In the genomic region with DNA sequence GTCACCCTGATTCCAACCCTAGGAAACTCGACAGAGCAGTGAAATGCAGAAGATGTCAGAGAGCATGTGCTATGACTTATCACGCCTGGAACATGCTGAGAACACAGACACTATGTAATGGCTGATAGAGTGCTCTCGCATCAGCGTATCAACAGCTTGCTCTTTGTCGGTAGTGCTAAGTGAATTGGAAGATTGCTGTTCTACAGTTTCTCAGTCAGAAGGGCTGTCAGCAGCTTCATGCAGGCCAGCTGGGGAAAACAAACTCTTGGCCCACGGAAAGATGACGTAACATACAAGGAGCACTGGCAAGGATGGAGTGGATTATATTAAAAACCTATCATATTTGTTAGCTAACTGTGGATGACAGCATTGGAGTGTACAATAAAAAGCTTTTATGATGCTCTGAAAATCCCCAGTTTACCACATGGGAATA, we compare ENCODE assay signal across 8 mouse cellular contexts.
A peak's percentile ranks its signal among the peaks of the same experiment; 100 is the strongest.
DNase-seq lines count a peak whose midpoint lies in the region; ATAC-seq and TF ChIP-seq lines count a peak whose summit lies in the region.

No protein-coding gene starts in this region.

- H3K27me3 ChIP-seq in intestine, postnatal 0 days (replicated peaks; ENCODE audit: control insufficient read depth, insufficient read depth, low read length): no peaks in the 10 kb centered on the region
- H3K27me3 ChIP-seq in stomach, embryonic 15.5 days (replicated peaks): no peaks in the 10 kb centered on the region
- no peaks in the 10 kb centered on the region for H3K27me3 ChIP-seq in liver, embryonic 11.5 days (replicated peaks; ENCODE audit: control insufficient read depth, insufficient read depth, low read length)

- H3K4me3 ChIP-seq in intestine, postnatal 0 days (ENCODE audit: low read depth, low read length): no peak overlapping the region
- 0 out of 2 replicates have a peak overlapping the region, but pooled peaks have one; percentile 4 for H3K4me3 ChIP-seq in stomach, embryonic 15.5 days (replicated peaks)
- H3K4me3 ChIP-seq in liver, embryonic 11.5 days (ENCODE audit: low read depth, low read length): no peak overlapping the region

- no peak for TF ChIP-seq CTCF in intestine, postnatal 0 days (IDR thresholded peaks at IDR 0.05; ENCODE audit: low read depth)

- H3K36me3 ChIP-seq in intestine, postnatal 0 days (ENCODE audit: control insufficient read depth, insufficient read depth): no peaks in the 10 kb centered on the region
- H3K36me3 ChIP-seq in stomach, embryonic 15.5 days: no peaks in the 10 kb centered on the region
- H3K36me3 ChIP-seq in liver, embryonic 11.5 days (ENCODE audit: control insufficient read depth, insufficient read depth, low read length): no peaks in the 10 kb centered on the region

- peak; percentile 4 for DNase-seq in embryo, embryonic 11 days
- no peak for DNase-seq in embryo, embryonic 10 days (ENCODE audit: low spot score)
- peak; percentile 76 for DNase-seq in brain, adult 2 months (ENCODE audit: low read depth, low spot score)
- DNase-seq in gastrocnemius, postnatal 14 days: peak; percentile 12
- peak; percentile 23 for DNase-seq in lung, postnatal 14 days
- no peak for DNase-seq in liver, embryonic 11.5 days (ENCODE audit: low spot score)

- WGBS in intestine, postnatal 0 days: 56% methylated on average over 7 of the region's 7 CpGs
- 44% methylated on average over 7 of the region's 7 CpGs for WGBS in stomach, embryonic 15.5 days
- 62% methylated on average over 7 of the region's 7 CpGs for WGBS in liver, embryonic 11.5 days

- H3K4me1 ChIP-seq in intestine, postnatal 0 days (replicated peaks; ENCODE audit: control insufficient read depth, insufficient read depth, low read length): no peaks in the 10 kb centered on the region
- H3K4me1 ChIP-seq in stomach, embryonic 15.5 days: no peaks in the 10 kb centered on the region
- H3K4me1 ChIP-seq in liver, embryonic 11.5 days (replicated peaks; ENCODE audit: control insufficient read depth, insufficient read depth, low read length): no peaks in the 10 kb centered on the region

- no peak overlapping the region for H3K27ac ChIP-seq in intestine, postnatal 0 days (ENCODE audit: low read depth, low read length)
- H3K27ac ChIP-seq in stomach, embryonic 15.5 days: peak overlapping the region; percentile 45; the same call in 1 of the 2 replicates
- H3K27ac ChIP-seq in liver, embryonic 11.5 days (ENCODE audit: low read depth, low read length): no peak overlapping the region

- no peak for ATAC-seq in intestine, postnatal 0 days
- peak; percentile 75 for ATAC-seq in stomach, embryonic 15.5 days (ENCODE audit: insufficient read depth, low FRiP score, low read depth)
- no peak for ATAC-seq in liver, embryonic 11.5 days (replicated peaks; ENCODE audit: low FRiP score)

- no peak overlapping the region for H3K9ac ChIP-seq in intestine, postnatal 0 days (ENCODE audit: low read depth, low read length)
- no peak overlapping the region for H3K9ac ChIP-seq in stomach, embryonic 15.5 days
- no peak overlapping the region for H3K9ac ChIP-seq in liver, embryonic 11.5 days (ENCODE audit: low read depth, low read length)

- H3K9me3 ChIP-seq in intestine, postnatal 0 days (ENCODE audit: control insufficient read depth): no peaks in the 10 kb centered on the region
- no peaks in the 10 kb centered on the region for H3K9me3 ChIP-seq in stomach, embryonic 15.5 days
- no peaks in the 10 kb centered on the region for H3K9me3 ChIP-seq in liver, embryonic 11.5 days (ENCODE audit: control insufficient read depth, low read length)

- intact Hi-C loops in gastrocnemius, postnatal 14 days (cut with DNase I; ENCODE audit: low total_unique reads): loop anchor here (1.0 kb wide), 1 partner anchor 26 kb away; no protein-coding TSS in a partner anchor

- H3K4me2 ChIP-seq in intestine, postnatal 0 days (replicated peaks; ENCODE audit: low read depth): peak overlapping the region; percentile 31; the same call in 1 of the 2 replicates
- peak overlapping the region; percentile 43 for H3K4me2 ChIP-seq in stomach, embryonic 15.5 days
- H3K4me2 ChIP-seq in liver, embryonic 11.5 days: no peak overlapping the region

Comparison
In these comparisons a context has a peak if more than half of its experiments do, and no peak if none do; other contexts are left out.
1. DNase-seq: peak in embryo, embryonic 11 days (single experiment), brain, adult 2 months (single experiment), gastrocnemius, postnatal 14 days (single experiment) and lung, postnatal 14 days (single experiment); none in embryo, embryonic 10 days (single experiment) and liver, embryonic 11.5 days (single experiment).